Mouse (Mus musculus) midbrain, embryonic 14.5 days (tissue): ENCODE measurements at regions not wholly inside any gene's neighbourhood (a gene's known extent, or its start where the extent isn't known, plus 50 kb on each side); places are given as distances from the start of the nearest gene placed in this dataset.
A peak's percentile ranks its signal among the peaks of the same experiment; 100 is the strongest.

ENCODE experiments used
- ATAC-seq: fragments of 200-750 bp; cut with Nextera tagmentation; 2 replicates; pipeline ENCODE4 v1.8.0; 2017; ENCODE audit warnings: moderate number of reproducible peaks, moderate library complexity; ENCODE audit not compliant: low FRiP score, low TSS enrichment
- DNase-seq: peaks from one replicate; pipeline ENCODE4 v3.0.0-alpha.2; 2015
- H3K27ac ChIP-seq: fragments of 300-500 bp; sonication (generic); replicated peaks from 2 replicates; pipeline ENCODE4 v1.5.1; 2014; ENCODE audit warnings: mild to moderate bottlenecking, low read depth, low read length, moderate library complexity
- H3K27me3 ChIP-seq: fragments of 300-500 bp; sonication (generic); 2 replicates; pipeline ENCODE4 v1.6.1; 2014; ENCODE audit warnings: low read length, control low read depth, mixed read lengths; ENCODE audit not compliant: control insufficient read depth, insufficient read depth
- H3K36me3 ChIP-seq: fragments of 300-500 bp; sonication (generic); 2 replicates; pipeline ENCODE4 v1.6.1; 2014; ENCODE audit warnings: low read length, control low read depth; ENCODE audit not compliant: control insufficient read depth, insufficient read depth
- H3K4me1 ChIP-seq: fragments of 300-500 bp; sonication (generic); 2 replicates; pipeline ENCODE4 v1.6.1; 2014; ENCODE audit warnings: mild to moderate bottlenecking, antibody characterized with exemption, low read length, control low read depth; ENCODE audit not compliant: control insufficient read depth, insufficient read depth
- H3K4me2 ChIP-seq: fragments of 300-500 bp; sonication (generic); 2 replicates; pipeline ENCODE4 v1.6.1; 2014; ENCODE audit warnings: mild to moderate bottlenecking, low read length, moderate library complexity
- H3K4me3 ChIP-seq: fragments of 300-500 bp; sonication (generic); replicated peaks from 2 replicates; pipeline ENCODE4 v1.5.1; 2014; ENCODE audit warnings: low read depth, low read length
- H3K9ac ChIP-seq: fragments of 300-500 bp; sonication (generic); replicated peaks from 2 replicates; pipeline ENCODE4 v1.6.1; 2014; ENCODE audit warnings: mild to moderate bottlenecking, low read length, moderate library complexity
- H3K9me3 ChIP-seq: fragments of 300-500 bp; sonication (generic); 2 replicates; pipeline ENCODE4 v1.6.1; 2016; ENCODE audit warnings: low read length, control low read depth, mixed read lengths; ENCODE audit not compliant: control insufficient read depth
- WGBS: fragments of 180-500 bp; shearing (Covaris S2); extraction: QIAGEN DNeasy Blood & Tissue Kit; methylation state at CpG from one replicate; pipeline ENCODE4 v1.1.7; 2014; 5-methylcytosine and 5-hydroxymethylcytosine counted together

- WGBS, result 92% methylated on average over 7 of the region's 7 CpGs
- Histone ChIP-seq H3K27me3 (no peaks in the 10 kb centered on the region), H3K4me3 (no peak overlapping the region), H3K9ac (no peak overlapping the region), H3K27ac (no peak overlapping the region), H3K4me2 (no peak overlapping the region), H3K4me1 (no peaks in the 10 kb centered on the region), H3K36me3 (no peaks in the 10 kb centered on the region), H3K9me3 (no peaks in the 10 kb centered on the region)
- DNase-seq, result no peak
- ATAC-seq, result no peak
These were observed 440.1 kb upstream of the Slc30a5 start for GRCm38 (mm10) chr13:101273321-101273720.

- Histone ChIP-seq H3K27me3 (no peaks in the 10 kb centered on the region), H3K36me3 (no peaks in the 10 kb centered on the region), H3K4me1 (no peaks in the 10 kb centered on the region), H3K9ac (no peak overlapping the region), H3K9me3 (no peaks in the 10 kb centered on the region), H3K4me2 (no peak overlapping the region), H3K4me3 (no peak overlapping the region), H3K27ac (no peak overlapping the region)
- ATAC-seq (no peak), DNase-seq (no peak)
- 84% methylated on average over 5 of the region's 5 CpGs for WGBS
These were observed 420.7 kb upstream of the Slc30a5 start for GRCm38 (mm10) chr13:101253698-101254468.

GRCm38 (mm10) chr13:101249369-101249768, 416.1 kb upstream of the Slc30a5 start:
- no peaks in the 10 kb centered on the region for H3K27me3 ChIP-seq
- DNase-seq (no peak), ATAC-seq (no peak)
- no peak overlapping the region for H3K9ac ChIP-seq
- no peaks in the 10 kb centered on the region for H3K9me3 ChIP-seq
- H3K4me2 ChIP-seq, result no peak overlapping the region
- no peaks in the 10 kb centered on the region for H3K36me3 ChIP-seq
- 94% methylated on average over 5 of the region's 5 CpGs for WGBS
- no peak overlapping the region for H3K27ac ChIP-seq
- no peaks in the 10 kb centered on the region for H3K4me1 ChIP-seq
- no peak overlapping the region for H3K4me3 ChIP-seq

- H3K4me1 ChIP-seq, result no peaks in the 10 kb centered on the region
- DNase-seq (no peak), ATAC-seq (no peak)
- H3K4me2 ChIP-seq, result no peak overlapping the region
- 82% methylated on average over 3 of the region's 3 CpGs for WGBS
- H3K4me3 ChIP-seq, result no peak overlapping the region
- H3K9me3 ChIP-seq, result no peaks in the 10 kb centered on the region
- H3K27ac ChIP-seq, result no peak overlapping the region
- no peaks in the 10 kb centered on the region for H3K27me3 ChIP-seq
- H3K36me3 ChIP-seq, result no peaks in the 10 kb centered on the region
- H3K9ac ChIP-seq, result no peak overlapping the region
These were observed 411.1 kb upstream of the Slc30a5 start for GRCm38 (mm10) chr13:101244326-101244725.

- Histone ChIP-seq H3K27ac (no peak overlapping the region), H3K9me3 (no peaks in the 10 kb centered on the region), H3K4me2 (no peak overlapping the region), H3K36me3 (no peaks in the 10 kb centered on the region), H3K4me3 (no peak overlapping the region), H3K27me3 (no peaks in the 10 kb centered on the region), H3K9ac (no peak overlapping the region), H3K4me1 (peaks cover 2% of the 10 kb centered on the region)
- ATAC-seq (no peak), DNase-seq (no peak)
These were observed 405.6 kb upstream of the Slc30a5 start for GRCm38 (mm10) chr13:101238860-101239259.

- no peaks in the 10 kb centered on the region for H3K27me3 ChIP-seq
- ATAC-seq (no peak), DNase-seq (no peak)
- H3K36me3 ChIP-seq, result no peaks in the 10 kb centered on the region
- no peak overlapping the region for H3K9ac ChIP-seq
- WGBS, result 63% methylated on average over 10 of the region's 10 CpGs
- H3K4me2 ChIP-seq, result no peak overlapping the region
- H3K27ac ChIP-seq, result no peak overlapping the region
- H3K4me3 ChIP-seq, result no peak overlapping the region
- no peaks in the 10 kb centered on the region for H3K9me3 ChIP-seq
- peaks cover 15% of the 10 kb centered on the region for H3K4me1 ChIP-seq
These were observed 403.8 kb upstream of the Slc30a5 start for GRCm38 (mm10) chr13:101237035-101237434.

GRCm38 (mm10) chr13:101235846-101236245, 402.6 kb upstream of the Slc30a5 start:
- no peak overlapping the region for H3K27ac ChIP-seq
- H3K4me1 ChIP-seq, result peaks cover 15% of the 10 kb centered on the region
- WGBS, result 86% methylated on average over 4 of the region's 4 CpGs
- no peak overlapping the region for H3K4me3 ChIP-seq
- ATAC-seq, result no peak
- no peak for DNase-seq
- no peaks in the 10 kb centered on the region for H3K27me3 ChIP-seq
- H3K9me3 ChIP-seq, result no peaks in the 10 kb centered on the region
- H3K9ac ChIP-seq, result no peak overlapping the region
- H3K36me3 ChIP-seq, result no peaks in the 10 kb centered on the region
- no peak overlapping the region for H3K4me2 ChIP-seq

- no peak for DNase-seq
- H3K4me2 ChIP-seq, result no peak overlapping the region
- H3K9ac ChIP-seq, result no peak overlapping the region
- no peaks in the 10 kb centered on the region for H3K27me3 ChIP-seq
- 20% methylated on average over 3 of the region's 3 CpGs for WGBS
- H3K27ac ChIP-seq, result no peak overlapping the region
- no peaks in the 10 kb centered on the region for H3K9me3 ChIP-seq
- peaks cover 15% of the 10 kb centered on the region for H3K4me1 ChIP-seq
- no peak overlapping the region for H3K4me3 ChIP-seq
- H3K36me3 ChIP-seq, result no peaks in the 10 kb centered on the region
- no peak for ATAC-seq
These were observed 401.9 kb upstream of the Slc30a5 start for GRCm38 (mm10) chr13:101235110-101235509.

GRCm38 (mm10) chr13:101234550-101234949, 401.3 kb upstream of the Slc30a5 start:
- 71% methylated on average over 10 of the region's 10 CpGs for WGBS
- Histone ChIP-seq H3K4me2 (0 out of 2 replicates have a peak overlapping the region, but pooled peaks have one; percentile 32), H3K4me1 (peaks cover 15% of the 10 kb centered on the region), H3K4me3 (no peak overlapping the region), H3K36me3 (no peaks in the 10 kb centered on the region), H3K9ac (no peak overlapping the region), H3K9me3 (no peaks in the 10 kb centered on the region), H3K27me3 (no peaks in the 10 kb centered on the region), H3K27ac (no peak overlapping the region)
- no peak for DNase-seq
- ATAC-seq, result no peak
